Mouse (Mus musculus): ENCODE data around the gene Vmn2r102. TPM values are rescaled to one million over a fixed set of nuclear protein-coding genes. Genes with fewer than 3 reads are reported as not detected.

The Vmn2r102 gene
- not detected for total RNA-seq (2021)
- long read RNA-seq = 0 reads

GRCm38 (mm10) chr17:19660028-19660427, at the start of gene Vmn2r102:
Gene Vmn2r102 (plus strand): TSS chr17:19660328.
- no peak for DNase-seq (ENCODE audit: low spot score in 2 of 2)

GRCm38 (mm10) chr17:19629328-19629727, 30.8 kb upstream of the Vmn2r102 start:
- no peak for DNase-seq (ENCODE audit: low spot score in 2 of 2)

GRCm38 (mm10) chr17:19658447-19658846, 1.7 kb upstream of the Vmn2r102 start:
- DNase-seq (ENCODE audit: low spot score in 2 of 2) = no peak

- DNase-seq (ENCODE audit: low spot score in 2 of 2) = no peak
These were observed 31.9 kb downstream of the Vmn2r102 start for GRCm38 (mm10) chr17:19692062-19692461.

Other genes with a start within 250 kb of the Vmn2r102 start
- gene Vmn2r100, start 155.6 kb upstream of the Vmn2r102 start, total RNA-seq (2021) = not detected
- not detected for gene Vmn2r101, start 83.1 kb upstream of the Vmn2r102 start, total RNA-seq (2021)
- gene Vmn2r103, start 113.0 kb downstream of the Vmn2r102 start, total RNA-seq (2021) = not detected